Mouse (Mus musculus) hindbrain, embryonic 10.5 days (tissue): Measurements from ENCODE around the gene Muc2. TPM values are rescaled to one million over a fixed set of nuclear protein-coding genes. Genes with fewer than 3 reads are reported as not detected.
"Not testable (repeated sequence)": the region's sequence is repeated elsewhere in the genome, so short reads cannot be mapped to it uniquely, and the experiment has no call there.

Experiments
- DNase-seq: peaks from one replicate; pipeline ENCODE4 v3.0.0-alpha.2; 2017; ENCODE audit warnings: low spot score
- H3K27ac ChIP-seq: fragments of 300-500 bp; sonication (generic); 2 replicates; pipeline ENCODE4 v1.5.1; 2016; ENCODE audit warnings: mild to moderate bottlenecking, moderate library complexity
- H3K27me3 ChIP-seq: fragments of 300-500 bp; sonication (generic); 2 replicates; pipeline ENCODE4 v1.6.1; 2016; ENCODE audit warnings: mild to moderate bottlenecking; ENCODE audit not compliant: poor library complexity, insufficient read depth, severe bottlenecking
- H3K36me3 ChIP-seq: fragments of 300-500 bp; sonication (generic); 2 replicates; pipeline ENCODE4 v1.6.1; 2016; ENCODE audit warnings: mild to moderate bottlenecking, moderate library complexity
- H3K4me1 ChIP-seq: fragments of 300-500 bp; sonication (generic); replicated peaks from 2 replicates; pipeline ENCODE4 v1.6.1; 2016; ENCODE audit warnings: mild to moderate bottlenecking
- H3K4me3 ChIP-seq: fragments of 300-500 bp; sonication (generic); 2 replicates; pipeline ENCODE4 v1.5.1; 2016; ENCODE audit warnings: mild to moderate bottlenecking, moderate library complexity
- H3K9me3 ChIP-seq: fragments of 300-500 bp; sonication (generic); 2 replicates; pipeline ENCODE4 v1.6.1; 2016; ENCODE audit warnings: mild to moderate bottlenecking, moderate library complexity
- WGBS: fragments of 180-500 bp; shearing (Covaris S2); methylation state at CpG from one replicate; pipeline ENCODE4 v1.1.7; 2016; 5-methylcytosine and 5-hydroxymethylcytosine counted together
- polyA plus RNA-seq: library from polyadenylated mRNA; unstranded; fragments of >200 nt; fragmentation: Nextera tagmentation; extraction: Ambion mirVana; gene quantifications from 2 replicates; pipeline ENCODE4 v1.2.1, GENCODE M21; 2016

Gene Muc2
- 0.41 and 0.47 TPM in 2 replicates for polyA plus RNA-seq

DNA sequence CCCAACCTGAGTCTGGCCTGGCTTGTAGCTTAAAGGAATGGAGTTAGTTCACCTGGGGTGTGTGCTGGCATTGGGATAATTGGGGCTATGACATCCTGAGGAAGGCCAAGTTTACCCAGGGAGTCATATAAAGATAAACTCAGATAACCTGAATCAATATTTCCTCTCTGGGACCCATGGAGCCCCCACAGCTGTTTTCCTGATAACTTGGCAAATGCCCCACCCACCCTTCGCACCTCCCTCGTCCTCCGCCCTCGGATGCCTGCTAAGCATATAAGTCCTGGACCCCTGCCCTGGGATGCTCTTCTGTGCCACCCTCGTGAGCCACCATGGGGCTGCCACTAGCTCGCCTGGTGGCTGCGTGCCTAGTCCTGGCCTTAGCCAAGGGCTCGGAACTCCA lies at the start of gene Muc2:
TSS of gene Muc2 (plus strand) at position 301 of the 400 bp plus-strand sequence.
- Histone ChIP-seq H3K4me3 (no peak within 1 kb of the TSS), H3K4me1 (peaks cover 8% of the 10 kb centered on the region; the same call in 1 of the 2 replicates), H3K27me3 (peaks cover 11% of the 10 kb centered on the region; the same call in 1 of the 2 replicates), H3K27ac (no peak within 1 kb of the TSS), H3K36me3 (no peaks in the 10 kb centered on the region), H3K9me3 (no peaks in the 10 kb centered on the region)
- DNase-seq = no peak
- WGBS = 89% methylated on average over 8 of the region's 8 CpGs

DNA sequence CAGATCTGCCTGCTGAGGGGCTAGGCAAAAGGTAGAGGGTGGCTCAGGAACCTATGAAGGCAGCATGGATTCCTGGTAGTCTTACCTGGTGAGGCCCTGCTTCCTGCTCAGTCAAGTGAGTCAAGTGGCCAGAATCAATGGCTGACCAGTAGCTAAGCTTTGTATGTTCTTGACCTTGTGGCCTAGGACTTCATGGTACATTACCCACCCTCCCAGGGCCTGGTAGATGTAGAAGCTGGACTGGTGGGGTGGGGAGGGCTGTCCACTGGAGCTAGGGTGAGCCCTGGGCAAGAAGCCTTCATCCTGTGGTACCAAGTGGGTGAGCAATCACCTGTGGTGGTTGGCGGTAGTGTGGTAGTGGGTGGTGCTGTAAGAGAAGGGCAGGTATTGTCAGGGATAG lies 47.8 kb upstream of the Muc2 start:
- 100% methylated on average over 1 of the region's 1 CpGs for WGBS
- no peak overlapping the region for H3K4me3 ChIP-seq

GRCm38 (mm10) chr7:141643160-141643559 lies 47.0 kb upstream of the Muc2 start:
- Histone ChIP-seq H3K4me3 (no peak overlapping the region), H3K27ac (no peak overlapping the region), H3K36me3 (no peaks in the 10 kb centered on the region), H3K27me3 (no peaks in the 10 kb centered on the region), H3K9me3 (no peaks in the 10 kb centered on the region), H3K4me1 (peaks cover 10% of the 10 kb centered on the region; the same call in 1 of the 2 replicates)
- DNase-seq = no peak
- 62% methylated on average over 3 of the region's 3 CpGs for WGBS

More for the DNA sequence above, 47.8 kb upstream of the Muc2 start:
- no peaks in the 10 kb centered on the region for H3K27me3 ChIP-seq
- no peak overlapping the region for H3K27ac ChIP-seq
- no peak for DNase-seq
- H3K36me3 ChIP-seq = no peaks in the 10 kb centered on the region; the same call in 1 of the 2 replicates
- H3K4me1 ChIP-seq = peaks cover 7% of the 10 kb centered on the region; the same call in 1 of the 2 replicates
- H3K9me3 ChIP-seq = no peaks in the 10 kb centered on the region

DNA sequence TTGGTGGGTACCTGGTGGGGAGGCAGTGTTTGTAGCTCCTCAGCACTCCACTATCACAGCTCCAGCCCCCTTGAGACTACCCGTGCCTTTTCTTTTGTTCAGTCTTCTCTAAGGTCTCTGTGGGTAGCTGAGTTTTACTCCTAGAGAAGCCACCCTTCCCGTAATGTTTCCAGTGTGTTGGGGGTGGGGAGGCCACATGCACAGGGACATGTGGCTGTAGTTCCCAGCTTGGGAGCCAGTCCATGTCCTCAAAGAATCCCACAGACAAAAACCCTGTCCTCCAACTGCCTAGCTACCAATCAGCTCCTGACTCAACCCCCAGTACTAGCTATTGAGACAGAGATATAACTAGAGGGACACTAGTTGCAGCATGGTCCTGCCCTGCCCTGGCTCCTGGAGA lies 43.1 kb upstream of the Muc2 start:
- DNase-seq = no peak
- 78% methylated on average over 2 of the region's 2 CpGs for WGBS
- H3K27ac ChIP-seq = no peak overlapping the region
- H3K4me3 ChIP-seq = no peak overlapping the region
- no peaks in the 10 kb centered on the region for H3K27me3 ChIP-seq
- no peaks in the 10 kb centered on the region for H3K36me3 ChIP-seq
- H3K4me1 ChIP-seq = peaks cover 19% of the 10 kb centered on the region
- H3K9me3 ChIP-seq = no peaks in the 10 kb centered on the region

- DNase-seq = no peak
- Histone ChIP-seq H3K4me3 (no peak overlapping the region), H3K27me3 (no peaks in the 10 kb centered on the region), H3K27ac (no peak overlapping the region), H3K9me3 (no peaks in the 10 kb centered on the region), H3K36me3 (no peaks in the 10 kb centered on the region), H3K4me1 (peaks cover 18% of the 10 kb centered on the region)
- 86% methylated on average over 11 of the region's 11 CpGs for WGBS
Measured at GRCm38 (mm10) chr7:141647815-141648214, 42.3 kb upstream of the Muc2 start.

- peak; percentile 5 for DNase-seq
- H3K36me3 ChIP-seq = no peaks in the 10 kb centered on the region
- H3K4me3 ChIP-seq = no peak overlapping the region
- H3K27ac ChIP-seq = no peak overlapping the region
- H3K9me3 ChIP-seq = no peaks in the 10 kb centered on the region
- peaks cover 36% of the 10 kb centered on the region for H3K4me1 ChIP-seq
- H3K27me3 ChIP-seq = no peaks in the 10 kb centered on the region; the same call in 1 of the 2 replicates
- WGBS = 54% methylated on average over 7 of the region's 7 CpGs
Measured at GRCm38 (mm10) chr7:141652191-141652590, 37.9 kb upstream of the Muc2 start.

DNA sequence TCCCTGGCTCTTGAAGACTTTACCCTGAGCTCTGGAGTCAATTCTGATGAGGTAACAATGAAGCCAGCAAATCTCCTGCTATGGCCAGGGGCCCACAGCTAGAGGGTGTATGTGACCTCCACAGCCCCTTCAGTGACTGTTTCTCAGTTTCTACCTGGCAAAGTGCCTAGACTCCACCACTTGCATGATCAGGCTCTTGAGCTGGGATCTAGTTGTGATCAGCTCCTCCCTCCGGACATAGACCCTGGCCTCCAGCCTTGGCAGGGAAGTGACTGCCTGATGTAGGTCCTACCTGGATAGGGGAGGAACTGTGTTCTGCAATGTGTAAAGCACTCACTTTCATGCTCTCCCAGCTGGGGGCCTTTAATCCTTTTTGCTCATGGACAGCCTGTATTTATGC lies 29.8 kb upstream of the Muc2 start:
- no peaks in the 10 kb centered on the region for H3K9me3 ChIP-seq
- DNase-seq = no peak
- no peaks in the 10 kb centered on the region for H3K36me3 ChIP-seq
- H3K4me3 ChIP-seq = no peak overlapping the region
- H3K27ac ChIP-seq = no peak overlapping the region
- WGBS = 94% methylated on average over 1 of the region's 1 CpGs
- H3K27me3 ChIP-seq = no peaks in the 10 kb centered on the region
- H3K4me1 ChIP-seq = peaks cover 8% of the 10 kb centered on the region; the same call in 1 of the 2 replicates

- WGBS = 77% methylated on average over 3 of the region's 3 CpGs
- Histone ChIP-seq H3K4me3 (no peak overlapping the region), H3K9me3 (no peaks in the 10 kb centered on the region), H3K27me3 (no peaks in the 10 kb centered on the region), H3K27ac (no peak overlapping the region), H3K4me1 (peaks cover 12% of the 10 kb centered on the region; the same call in 1 of the 2 replicates), H3K36me3 (no peaks in the 10 kb centered on the region)
- DNase-seq = no peak
Measured at GRCm38 (mm10) chr7:141661481-141661880, 28.7 kb upstream of the Muc2 start.

DNA sequence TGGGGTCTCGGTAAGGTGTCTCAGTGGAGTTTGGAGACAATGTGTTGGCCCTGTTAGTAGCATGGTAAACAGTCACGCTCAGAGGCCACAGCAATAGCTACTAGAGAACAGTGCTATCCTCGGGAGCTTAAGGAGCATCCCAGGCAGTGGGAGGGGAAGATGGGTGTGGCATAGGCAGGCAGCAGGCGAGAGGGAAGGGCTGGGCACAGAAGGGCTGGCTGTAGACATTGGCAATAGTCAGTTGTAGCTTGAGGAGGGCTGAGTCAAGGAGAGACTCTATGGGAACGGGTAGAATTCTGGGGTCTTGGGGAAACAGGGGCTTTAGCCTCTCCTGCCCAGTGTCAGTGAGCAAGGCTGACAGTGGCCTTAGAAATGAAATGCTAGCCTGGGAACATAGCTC lies 27.9 kb upstream of the Muc2 start:
- no peaks in the 10 kb centered on the region for H3K27me3 ChIP-seq
- peaks cover 12% of the 10 kb centered on the region; the same call in 1 of the 2 replicates for H3K4me1 ChIP-seq
- H3K9me3 ChIP-seq = no peaks in the 10 kb centered on the region
- no peak for DNase-seq
- H3K36me3 ChIP-seq = no peaks in the 10 kb centered on the region
- H3K27ac ChIP-seq = no peak overlapping the region
- 59% methylated on average over 5 of the region's 5 CpGs for WGBS
- no peak overlapping the region for H3K4me3 ChIP-seq

DNA sequence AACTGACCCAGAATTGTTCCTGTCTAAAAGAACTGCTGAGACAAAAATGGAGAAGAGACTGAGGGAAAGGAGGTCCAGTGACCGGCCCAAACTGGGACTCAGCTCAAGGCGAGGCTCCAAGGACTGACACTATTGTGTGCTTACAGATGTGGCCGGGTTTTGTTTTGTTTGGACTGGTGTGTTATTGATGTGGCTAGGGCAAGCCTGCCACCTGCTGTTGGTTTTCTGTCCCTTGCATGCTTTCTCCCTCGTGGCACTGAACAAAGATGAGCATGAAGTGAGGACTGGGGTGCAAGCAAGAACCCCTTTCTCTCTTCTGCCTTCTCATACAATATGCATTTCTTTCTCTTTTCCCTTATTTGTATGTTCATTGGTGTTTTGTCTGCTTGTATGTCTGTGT lies 23.9 kb upstream of the Muc2 start:
- WGBS = 26% methylated on average over 4 of the region's 4 CpGs
- Histone ChIP-seq H3K4me3 (no peak overlapping the region), H3K27ac (no peak overlapping the region), H3K36me3 (no peaks in the 10 kb centered on the region), H3K27me3 (no peaks in the 10 kb centered on the region), H3K4me1 (peaks cover 3% of the 10 kb centered on the region; the same call in 1 of the 2 replicates), H3K9me3 (no peaks in the 10 kb centered on the region)
- DNase-seq = peak; percentile 45

DNA sequence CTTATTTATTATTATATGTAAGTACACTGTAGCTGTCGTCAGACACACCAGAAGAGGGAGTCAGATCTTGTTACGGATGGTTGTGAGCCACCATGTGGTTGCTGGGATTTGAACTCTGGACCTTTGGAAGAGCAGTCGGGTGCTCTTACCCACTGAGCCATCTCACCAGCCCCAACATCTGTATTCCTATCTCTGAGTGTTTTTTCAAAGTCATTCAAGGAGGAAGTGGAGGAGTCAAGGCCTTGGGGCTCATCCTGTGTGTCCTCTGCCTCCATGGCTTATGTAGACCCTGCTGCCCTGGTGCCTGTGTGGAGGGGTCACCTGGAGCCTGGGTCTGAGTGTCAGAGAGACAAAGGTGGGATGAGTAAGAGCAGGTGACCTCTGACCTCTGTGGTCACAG lies 21.0 kb upstream of the Muc2 start:
- not testable (repeated sequence) for H3K27ac ChIP-seq, H3K9me3 ChIP-seq, DNase-seq, H3K4me3 ChIP-seq, H3K27me3 ChIP-seq, H3K36me3 ChIP-seq, H3K4me1 ChIP-seq
- WGBS = 91% methylated on average over 3 of the region's 3 CpGs

GRCm38 (mm10) chr7:141670999-141671398 lies 19.1 kb upstream of the Muc2 start:
- H3K4me1 ChIP-seq = 0 out of 2 replicates have a peak, but pooled peaks cover 1% of the 10 kb centered on the region
- no peak overlapping the region for H3K4me3 ChIP-seq
- H3K27ac ChIP-seq = no peak overlapping the region
- H3K27me3 ChIP-seq = no peaks in the 10 kb centered on the region
- DNase-seq = no peak
- H3K36me3 ChIP-seq = no peaks in the 10 kb centered on the region
- no peaks in the 10 kb centered on the region for H3K9me3 ChIP-seq
- 85% methylated on average over 4 of the region's 4 CpGs for WGBS

DNA sequence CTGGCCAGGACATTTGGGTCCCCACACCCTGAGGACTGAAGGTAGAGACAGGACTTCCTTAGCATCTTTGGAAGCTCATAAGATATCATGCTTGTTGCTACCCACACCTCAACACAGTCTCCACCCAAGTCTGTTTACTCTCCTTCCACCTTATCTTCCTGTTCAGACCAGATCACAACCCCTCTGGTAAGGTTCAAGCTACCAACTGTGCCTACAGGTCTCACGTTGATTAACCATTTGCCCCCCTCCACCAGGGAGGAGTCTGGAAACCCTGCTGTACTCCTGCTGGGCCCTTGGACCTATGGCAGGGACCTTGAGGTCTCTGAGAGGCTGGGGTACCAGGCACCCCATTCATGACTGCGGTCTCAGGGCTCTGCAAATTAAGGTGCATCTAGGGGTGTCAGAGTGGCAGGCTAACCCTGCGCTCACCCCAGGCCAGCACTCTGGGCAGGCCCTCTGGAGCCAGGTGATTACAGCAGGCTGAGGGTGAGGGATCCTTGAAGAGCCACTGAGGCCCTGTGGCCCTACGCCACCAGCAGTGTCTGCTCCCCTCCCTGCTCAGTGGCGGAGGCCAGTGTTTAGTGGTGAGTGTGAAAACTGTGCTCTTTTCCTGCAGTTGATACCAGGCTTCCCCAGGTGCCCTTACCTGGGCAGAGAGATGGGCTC lies 18.4 kb upstream of the Muc2 start:
- H3K27ac ChIP-seq = peak overlapping the region; percentile 25; the same call in 1 of the 2 replicates
- H3K4me3 ChIP-seq = no peak overlapping the region
- DNase-seq = no peak
- WGBS = 83% methylated on average over 5 of the region's 5 CpGs
- H3K36me3 ChIP-seq = no peaks in the 10 kb centered on the region
- no peaks in the 10 kb centered on the region for H3K27me3 ChIP-seq
- H3K9me3 ChIP-seq = no peaks in the 10 kb centered on the region
- no peaks in the 10 kb centered on the region for H3K4me1 ChIP-seq
